Mouse (Mus musculus) small intestine, adult 10 weeks (tissue): Measurements from ENCODE around the gene Olfr64. TPM values are rescaled to one million over a fixed set of nuclear protein-coding genes. Genes with fewer than 3 reads are reported as not detected.

Experiments used
- polyA plus RNA-seq: library from polyadenylated mRNA; stranded (reverse); fragments of 350-450 nt; fragmentation: Illumina TruSeq; extraction: RNeasy Lipid Tissue Mini Kit (QIAGEN cat#74804); gene quantifications from one replicate; pipeline ENCODE4 v1.2.3, GENCODE M21; 2014; ENCODE audit warnings: low replicate concordance

The Olfr64 gene
- not detected for polyA plus RNA-seq

GRCm38 (mm10) chr7:103894385-103894784 lies at the start of gene Olfr64:
TSS of gene Olfr64 (minus strand) at chr7:103894485.

GRCm38 (mm10) chr7:103934264-103934663 lies 40.0 kb upstream of the Olfr64 start, which contains the start of gene Olfr632:
TSS of gene Olfr632 (plus strand) at chr7:103934347.

DNA sequence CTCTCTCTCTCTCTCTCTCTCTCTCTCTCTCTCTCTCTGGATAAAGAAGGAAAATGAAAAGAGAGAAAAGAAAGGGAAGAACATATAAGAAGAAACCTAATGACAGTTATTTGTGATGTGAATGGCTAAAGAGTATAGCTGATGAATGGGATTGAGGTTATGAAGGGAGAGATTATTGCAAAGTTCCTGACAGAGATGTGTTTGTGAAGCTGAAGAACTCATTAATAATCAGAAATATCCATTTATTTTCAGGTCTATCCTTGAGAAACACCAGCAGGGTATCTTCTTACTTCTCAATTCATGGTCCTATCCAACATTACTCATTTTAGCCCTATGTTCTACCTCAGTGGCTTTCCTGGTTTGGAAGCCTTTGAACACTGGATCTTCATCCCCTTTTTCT lies 34.2 kb upstream of the Olfr64 start, which contains the start of gene Olfr631:
TSS of gene Olfr631 (plus strand) at position 301 of the 400 bp plus-strand sequence.

DNA sequence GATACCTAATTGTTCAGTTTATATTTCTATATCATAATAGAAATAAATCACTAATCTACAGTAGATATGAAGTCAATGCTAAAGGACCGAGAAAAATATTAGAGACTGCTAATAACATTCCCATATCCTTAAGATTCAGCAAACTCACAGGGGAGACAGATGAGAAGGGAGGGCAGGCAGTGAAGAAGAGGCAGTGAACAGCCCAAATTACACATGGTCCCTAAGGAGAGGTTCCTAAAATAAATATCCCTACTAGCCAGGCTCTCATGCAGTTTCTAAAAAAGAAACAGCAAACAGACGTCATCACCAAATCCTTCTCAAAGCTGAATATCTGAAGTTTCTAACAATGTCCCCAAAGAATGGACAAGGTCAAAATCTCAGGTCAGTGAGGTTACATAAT lies 8.9 kb upstream of the Olfr64 start, which contains the start of gene Olfr65:
TSS of gene Olfr65 (plus strand) at position 301 of the 400 bp plus-strand sequence.

GRCm38 (mm10) chr7:103886152-103886551 lies 8.1 kb downstream of the Olfr64 start, which contains the start of gene Olfr66:
TSS of gene Olfr66 (minus strand) at chr7:103886252.

DNA sequence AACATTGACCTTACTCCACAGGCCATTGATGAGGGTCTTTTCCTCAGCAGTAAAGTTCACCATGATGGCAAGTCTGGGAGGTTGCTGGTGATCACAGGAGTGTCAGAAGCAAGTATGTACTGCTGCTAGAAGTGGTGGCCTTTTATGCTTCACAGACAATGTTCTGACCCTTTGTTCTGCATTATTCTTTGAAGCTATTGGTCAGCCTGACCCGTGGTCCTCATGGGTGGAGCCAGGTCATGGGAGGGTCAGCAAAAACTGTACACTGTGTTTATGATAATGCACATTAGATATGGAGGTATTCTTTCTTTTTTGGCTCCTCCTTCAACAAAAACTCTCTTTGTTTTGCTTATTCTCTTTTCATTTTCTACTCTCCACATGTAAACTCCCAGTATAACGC lies 41.2 kb downstream of the Olfr64 start, which contains the start of gene Hbb-y:
TSS of gene Hbb-y (minus strand) at position 127 of the 400 bp plus-strand sequence.

GRCm38 (mm10) chr7:103843034-103843433 lies 51.3 kb downstream of the Olfr64 start, which contains the start of gene Hbb-bh1:
TSS of gene Hbb-bh1 (minus strand) at chr7:103843164.

DNA sequence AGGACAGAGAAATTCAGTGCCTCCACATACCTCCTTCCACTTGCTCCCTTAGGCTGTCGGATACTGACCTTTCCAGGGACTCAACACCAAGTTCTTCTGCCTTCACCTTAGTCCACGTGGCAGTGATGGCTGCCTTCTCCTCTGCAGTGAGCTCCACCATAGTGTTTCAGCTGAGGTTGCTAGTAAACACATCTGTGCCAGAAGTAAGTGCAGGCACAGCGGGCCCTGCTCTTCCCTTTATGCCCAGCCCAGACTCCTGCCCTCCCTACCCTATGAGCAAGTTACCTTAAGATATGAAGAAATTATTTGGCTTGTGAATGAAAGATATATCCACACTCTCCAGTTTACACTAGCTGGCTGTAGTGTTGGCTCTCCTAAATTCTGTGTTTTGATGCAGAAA lies 54.0 kb downstream of the Olfr64 start, which contains the start of gene Hbb-bh2:
TSS of gene Hbb-bh2 (minus strand) at position 253 of the 400 bp plus-strand sequence.

Other genes starting within 250 kb of the Olfr64 start
- gene Olfr623, start 230.8 kb downstream of the Olfr64 start, polyA plus RNA-seq = not detected
- 0.78 TPM for gene Olfr624, start 223.3 kb downstream of the Olfr64 start, polyA plus RNA-seq
- not detected for gene Olfr625-ps1, start 211.8 kb downstream of the Olfr64 start, polyA plus RNA-seq
- not detected for gene Olfr243, start 179.8 kb downstream of the Olfr64 start, polyA plus RNA-seq
- not detected for gene Olfr628, start 164.1 kb downstream of the Olfr64 start, polyA plus RNA-seq
- gene Olfr629, start 149.5 kb downstream of the Olfr64 start, polyA plus RNA-seq = not detected
- gene Olfr630, start 137.2 kb downstream of the Olfr64 start, polyA plus RNA-seq = not detected
- gene Olfr69, start 122.9 kb downstream of the Olfr64 start, polyA plus RNA-seq = not detected
- not detected for gene Olfr68, start 114.8 kb downstream of the Olfr64 start, polyA plus RNA-seq
- not detected for gene Olfr67, start 102.7 kb downstream of the Olfr64 start, polyA plus RNA-seq
- gene Hbb-bt, start 80.5 kb downstream of the Olfr64 start, polyA plus RNA-seq = 1.4 TPM
- 17.2 TPM for gene Hbb-bs, start 66.4 kb downstream of the Olfr64 start, polyA plus RNA-seq
- gene Hbb-bh2, start 54.0 kb downstream of the Olfr64 start, polyA plus RNA-seq = not detected
- gene Hbb-bh1, start 51.3 kb downstream of the Olfr64 start, polyA plus RNA-seq = not detected
- not detected for gene Hbb-y, start 41.3 kb downstream of the Olfr64 start, polyA plus RNA-seq
- not detected for gene Olfr66, start 8.2 kb downstream of the Olfr64 start, polyA plus RNA-seq
- not detected for gene Olfr65, start 9.0 kb upstream of the Olfr64 start, polyA plus RNA-seq
- not detected for gene Olfr631, start 34.3 kb upstream of the Olfr64 start, polyA plus RNA-seq
- gene Olfr632, start 39.9 kb upstream of the Olfr64 start, polyA plus RNA-seq = not detected
- gene Olfr633, start 50.0 kb upstream of the Olfr64 start, polyA plus RNA-seq = not detected
- not detected for gene Olfr635, start 76.7 kb upstream of the Olfr64 start, polyA plus RNA-seq
- not detected for gene Olfr638, start 104.3 kb upstream of the Olfr64 start, polyA plus RNA-seq
- gene Olfr639, start 122.8 kb upstream of the Olfr64 start, polyA plus RNA-seq = not detected
- gene Olfr640, start 131.1 kb upstream of the Olfr64 start, polyA plus RNA-seq = not detected
- not detected for gene Olfr641, start 141.0 kb upstream of the Olfr64 start, polyA plus RNA-seq
- not detected for gene Olfr642, start 158.2 kb upstream of the Olfr64 start, polyA plus RNA-seq
- gene 4930516K23Rik, start 167.0 kb upstream of the Olfr64 start, polyA plus RNA-seq = not detected
- not detected for gene Olfr644, start 177.4 kb upstream of the Olfr64 start, polyA plus RNA-seq
- not detected for gene Olfr645, start 191.0 kb upstream of the Olfr64 start, polyA plus RNA-seq
- gene Olfr646, start 210.4 kb upstream of the Olfr64 start, polyA plus RNA-seq = not detected
- not detected for gene Ubqln5, start 235.3 kb upstream of the Olfr64 start, polyA plus RNA-seq
- gene Olfr643, start 242.9 kb upstream of the Olfr64 start, polyA plus RNA-seq = not detected
- gene Ubqln3, start 248.8 kb upstream of the Olfr64 start, polyA plus RNA-seq = not detected